9 mouse cellular contexts compared by ENCODE assay signal in the genomic region with DNA sequence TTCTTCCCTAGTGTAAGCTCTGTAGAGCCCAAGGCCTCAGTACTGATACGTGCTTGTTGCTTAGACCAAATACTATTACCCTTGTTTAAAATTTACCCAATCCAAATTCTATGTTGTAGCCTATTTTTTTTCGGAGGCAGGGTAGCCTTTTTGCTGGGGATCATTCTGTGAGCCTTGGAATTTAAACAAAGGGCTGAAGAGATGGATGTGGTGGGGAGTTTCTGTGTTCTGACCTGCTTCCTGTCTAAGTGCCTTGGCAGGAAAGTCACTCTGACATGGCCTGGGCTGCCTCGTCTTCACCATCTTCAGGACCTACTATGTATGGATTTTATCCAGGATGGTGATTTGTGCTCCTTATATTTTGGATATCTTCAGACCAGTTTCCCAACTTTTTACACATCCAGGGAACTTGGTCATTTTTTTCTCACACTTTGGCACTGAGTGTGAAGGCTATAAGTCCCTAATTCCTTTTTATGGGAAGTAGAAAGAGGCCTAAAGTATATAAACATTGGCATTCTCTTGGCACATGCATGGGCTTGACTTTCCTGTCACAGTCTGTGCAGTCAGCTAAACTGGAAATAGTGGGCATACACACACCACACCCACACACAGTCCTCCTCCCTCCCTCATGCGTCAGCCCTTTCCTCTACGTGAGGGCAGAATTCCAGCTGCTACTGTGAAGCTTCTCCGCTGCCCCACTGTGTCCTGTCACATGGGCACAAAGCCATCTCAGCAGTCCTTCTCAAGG. TPM values are rescaled to one million over a fixed set of nuclear protein-coding genes. Genes with fewer than 3 reads are reported as not detected.
DNase-seq lines count a peak whose midpoint lies in the region; ATAC-seq and TF ChIP-seq lines count a peak whose summit lies in the region.
"Had no signal": no experiment of that assay in that cellular context is flagged by ENCODE, and none has a peak within 500 bp of the region (broad histone marks: within the 10 kb centered on the region; RNA-seq: fewer than 3 reads in every experiment).

No protein-coding gene starts in this region.

- H3K9ac ChIP-seq in CH12.LX (ENCODE audit: insufficient read depth, low read depth) = peak overlapping the region; percentile 46
- H3K9ac ChIP-seq in heart, embryonic 13.5 days = peak overlapping the region; percentile 48; the same call in 1 of the 2 replicates
- peak overlapping the region; percentile 40; the same call in 1 of the 2 replicates for H3K9ac ChIP-seq in stomach, embryonic 16.5 days (ENCODE audit: low read length)

- dilution Hi-C loops in CH12.LX (cut with MboI; ENCODE audit: extremely low pct_ligation_motif_present, extremely low pct_unique_long_range_greater_than_20kb, low sequenced_read_pairs) = no loop called here

- no peak for TF ChIP-seq CTCF in gastrocnemius, adult 2 months (IDR thresholded peaks at IDR 0.05)
- no peak for TF ChIP-seq CTCF in CH12.LX (conservative IDR thresholded peaks at IDR 0.05 in 1 of 2, IDR thresholded peaks at IDR 0.05 in 1 of 2; ENCODE audit: low read depth in 2 of 2, low read length in 2 of 2)

- peak overlapping the region; percentile 15; the same call in 1 of the 2 replicates for H3K4me3 ChIP-seq in gastrocnemius, adult 2 months
- H3K4me3 ChIP-seq in CH12.LX (replicated peaks in 1 of 3; ENCODE audit: low read depth in 2 of 3, low read length in 2 of 3, poor library complexity in 1 of 3) = peak overlapping the region; percentile 47 to 72 (median 56)
- no peak overlapping the region for H3K4me3 ChIP-seq in heart, embryonic 13.5 days
- H3K4me3 ChIP-seq in stomach, embryonic 16.5 days (replicated peaks; ENCODE audit: low read length) = no peak overlapping the region

- TF ChIP-seq POLR2A in CH12.LX (IDR thresholded peaks at IDR 0.05; ENCODE audit: low read depth, low read length) = peak; percentile 23; the same call in 1 of the 2 replicates

- TF ChIP-seq EP300 in CH12.LX (IDR thresholded peaks at IDR 0.05; ENCODE audit: low read length) = 0 out of 2 replicates have a peak, but pooled peaks have one; percentile 35

- H3K9me3 ChIP-seq in CH12.LX (replicated peaks; ENCODE audit: low read length) = no peaks in the 10 kb centered on the region
- no peaks in the 10 kb centered on the region for H3K9me3 ChIP-seq in heart, embryonic 13.5 days
- no peaks in the 10 kb centered on the region for H3K9me3 ChIP-seq in stomach, embryonic 16.5 days (replicated peaks; ENCODE audit: control insufficient read depth, low read length)

- ATAC-seq in heart, embryonic 13.5 days (ENCODE audit: extremely low read depth, insufficient number of reproducible peaks, low FRiP score, low TSS enrichment) = no peak
- no peak for ATAC-seq in stomach, embryonic 16.5 days (ENCODE audit: insufficient read depth, low FRiP score)

- peaks cover 5 to 19% of the 10 kb centered on the region in 2 experiments for H3K36me3 ChIP-seq in CH12.LX (replicated peaks in 1 of 2; ENCODE audit: control insufficient read depth in 1 of 2, insufficient read depth in 1 of 2, low read length in 1 of 2)
- peaks cover 17% of the 10 kb centered on the region for H3K36me3 ChIP-seq in heart, embryonic 13.5 days
- no peaks in the 10 kb centered on the region for H3K36me3 ChIP-seq in stomach, embryonic 16.5 days (ENCODE audit: control insufficient read depth, insufficient read depth, low read length)

- intact Hi-C loops in gastrocnemius, adult 2 months (cut with DNase I) = no loop called here
- intact Hi-C loops in gastrocnemius, postnatal 14 days (cut with DNase I; ENCODE audit: low total_unique reads) = no loop called here

- H3K27me3 ChIP-seq in CH12.LX (replicated peaks) = no peaks in the 10 kb centered on the region
- no peaks in the 10 kb centered on the region for H3K27me3 ChIP-seq in heart, embryonic 13.5 days (replicated peaks)
- no peaks in the 10 kb centered on the region for H3K27me3 ChIP-seq in stomach, embryonic 16.5 days (ENCODE audit: control insufficient read depth, insufficient read depth, low read length)

- no peak for TF ChIP-seq RAD21 in CH12.LX (IDR thresholded peaks at IDR 0.05; ENCODE audit: low read depth, low read length)

- DNase-seq in gastrocnemius, adult 2 months = peak; percentile 49
- DNase-seq in gastrocnemius, postnatal 14 days = no peak
- no peak for DNase-seq in CH12.LX (ENCODE audit: extremely low read depth)
- DNase-seq in kidney, postnatal 36 days = peak; percentile 79 to 89
- no peak for DNase-seq in right cerebral cortex, postnatal 25 days
- DNase-seq in adipocyte (ENCODE audit: low spot score) = no peak

- peaks cover 10 to 62% of the 10 kb centered on the region in 2 experiments for H3K4me1 ChIP-seq in CH12.LX (ENCODE audit: control insufficient read depth in 1 of 2, insufficient read depth in 2 of 2)
- H3K4me1 ChIP-seq in heart, embryonic 13.5 days = peaks cover 82% of the 10 kb centered on the region
- H3K4me1 ChIP-seq in stomach, embryonic 16.5 days (ENCODE audit: control insufficient read depth, insufficient read depth, low read length) = peaks cover 59% of the 10 kb centered on the region

- WGBS in heart, embryonic 13.5 days = 54% methylated on average over 6 of the region's 6 CpGs
- WGBS in stomach, embryonic 16.5 days = 36% methylated on average over 6 of the region's 6 CpGs

- H3K79me2 ChIP-seq in CH12.LX (replicated peaks; ENCODE audit: control insufficient read depth, extremely low read depth, insufficient read depth, poor library complexity, severe bottlenecking) = peaks cover 63% of the 10 kb centered on the region

- H3K4me2 ChIP-seq in CH12.LX (ENCODE audit: insufficient read depth, low read depth, poor library complexity, severe bottlenecking) = peak overlapping the region; percentile 55
- no peak overlapping the region for H3K4me2 ChIP-seq in heart, embryonic 13.5 days
- H3K4me2 ChIP-seq in stomach, embryonic 16.5 days (ENCODE audit: low read depth, low read length) = peak overlapping the region; percentile 25; the same call in 1 of the 2 replicates

- in situ Hi-C loops in CH12.LX (cut with MboI; ENCODE audit: low pct_ligation_motif_present, low pct_unique_long_range_greater_than_20kb, low sequenced_read_pairs) = no loop called here

- H3K27ac ChIP-seq in gastrocnemius, adult 2 months = peak overlapping the region; percentile 96
- peak overlapping the region; percentile 99 for H3K27ac ChIP-seq in CH12.LX (ENCODE audit: insufficient read depth, low read depth)
- peak overlapping the region; percentile 92 for H3K27ac ChIP-seq in heart, embryonic 13.5 days (replicated peaks)
- peak overlapping the region; percentile 94 for H3K27ac ChIP-seq in stomach, embryonic 16.5 days (ENCODE audit: low read length)

TF ChIP-seq in CH12.LX, 34 proteins besides CTCF, POLR2A, EP300 and RAD21 (continues in another document):
- TF ChIP-seq MXI1 (IDR thresholded peaks at IDR 0.05; ENCODE audit: low read depth, low read length) (peak; percentile 46), POLR2AphosphoS2 (IDR thresholded peaks at IDR 0.05; ENCODE audit: low read depth, low read length) (no peak), MAZ (IDR thresholded peaks at IDR 0.05; ENCODE audit: low read depth, low read length) (no peak), NRF1 (IDR thresholded peaks at IDR 0.05; ENCODE audit: low read depth, low read length) (no peak), ZNF384 (IDR thresholded peaks at IDR 0.05; ENCODE audit: low read depth, low read length) (no peak), USF2 (conservative IDR thresholded peaks at IDR 0.05; ENCODE audit: low read depth, low read length) (no peak), ZMIZ1 (IDR thresholded peaks at IDR 0.05; ENCODE audit: low read depth, low read length) (0 out of 2 replicates have a peak, but pooled peaks have one; percentile 24), SIN3A (IDR thresholded peaks at IDR 0.05; ENCODE audit: low read length) (peak; percentile 39), IRF4 (IDR thresholded peaks at IDR 0.05; ENCODE audit: low read depth, low read length) (0 out of 2 replicates have a peak, but pooled peaks have one; percentile 36)

RNA-seq across cellular contexts. Expression of a gene that starts 4.4 kb away (rescaled TPM):
- total RNA-seq in gastrocnemius, adult 2 months (2021) = 10 to 100 TPM; 42.0 to 48.0 TPM
- 10 to 100 TPM; 35.7 to 39.5 TPM for total RNA-seq in gastrocnemius, postnatal 14 days (2021)
- total RNA-seq in CH12.LX (2012; rRNA removed) (83.2 and 118 TPM in 2 replicates), CH12.LX (2014; rRNA removed) (63.2 and 67.7 TPM in 2 replicates)
- 80.9 and 90.5 TPM in 2 replicates for polyA plus RNA-seq in CH12.LX (2012; ENCODE audit: insufficient read length, low read depth)
- 44.2 and 44.9 TPM in 2 replicates for polyA plus RNA-seq in heart, embryonic 13.5 days (2015; fragmentation: Nextera tagmentation; extraction: Ambion mirVana)
- polyA plus RNA-seq in stomach, embryonic 16.5 days (2015; fragmentation: Nextera tagmentation; extraction: Ambion mirVana) = 65.9 and 70.1 TPM in 2 replicates

RNA-seq across cellular contexts. Expression of a gene that starts 29.7 kb away (rescaled TPM):
- not detected for total RNA-seq in gastrocnemius, adult 2 months (2021)
- under 1 TPM in 1 of 2 experiments, not detected in 1; 0.23 TPM for total RNA-seq in gastrocnemius, postnatal 14 days (2021)
- 0.04 TPM in 1 of 2 replicates, not detected in the other for total RNA-seq in CH12.LX (2012; rRNA removed)
- 0.18 TPM in 1 of 2 replicates, not detected in the other for total RNA-seq in CH12.LX (2014; rRNA removed)
- polyA plus RNA-seq in CH12.LX (2012; ENCODE audit: insufficient read length, low read depth) = 0.08 and 0.10 TPM in 2 replicates
- 0.16 TPM in 1 of 2 replicates, not detected in the other for polyA plus RNA-seq in heart, embryonic 13.5 days (2015; fragmentation: Nextera tagmentation; extraction: Ambion mirVana)
- 0.10 TPM in 1 of 2 replicates, not detected in the other for polyA plus RNA-seq in stomach, embryonic 16.5 days (2015; fragmentation: Nextera tagmentation; extraction: Ambion mirVana)
- total RNA-seq: ES-E14 had no signal

RNA-seq across cellular contexts. Expression of a gene that starts 36.7 kb away (rescaled TPM):
- not detected for total RNA-seq in gastrocnemius, adult 2 months (2021)
- total RNA-seq in gastrocnemius, postnatal 14 days (2021) = not detected
- total RNA-seq in CH12.LX (2012; rRNA removed) (not detected in 2 replicates), CH12.LX (2014; rRNA removed) (not detected in 2 replicates)
- not detected in 2 replicates for polyA plus RNA-seq in CH12.LX (2012; ENCODE audit: insufficient read length, low read depth)
- not detected in 2 replicates for polyA plus RNA-seq in heart, embryonic 13.5 days (2015; fragmentation: Nextera tagmentation; extraction: Ambion mirVana)
- 0.08 TPM in 1 of 2 replicates, not detected in the other for polyA plus RNA-seq in stomach, embryonic 16.5 days (2015; fragmentation: Nextera tagmentation; extraction: Ambion mirVana)
- total RNA-seq: ES-E14 had no signal

RNA-seq across cellular contexts. Expression of a gene that starts 45.3 kb away (rescaled TPM):
- total RNA-seq in gastrocnemius, adult 2 months (2021) = 10 to 100 TPM; 25.8 to 32.6 TPM
- total RNA-seq in gastrocnemius, postnatal 14 days (2021) = 10 to 100 TPM; 16.5 to 18.1 TPM
- total RNA-seq in CH12.LX (2012; rRNA removed) (21.3 and 22.6 TPM in 2 replicates), CH12.LX (2014; rRNA removed) (38.7 and 48.8 TPM in 2 replicates)
- polyA plus RNA-seq in CH12.LX (2012; ENCODE audit: insufficient read length, low read depth) = 23.2 and 25.3 TPM in 2 replicates
- polyA plus RNA-seq in heart, embryonic 13.5 days (2015; fragmentation: Nextera tagmentation; extraction: Ambion mirVana) = 24.9 and 26.3 TPM in 2 replicates
- 30.3 and 32.9 TPM in 2 replicates for polyA plus RNA-seq in stomach, embryonic 16.5 days (2015; fragmentation: Nextera tagmentation; extraction: Ambion mirVana)

RNA-seq across cellular contexts. Expression of a gene that starts 56.1 kb away (rescaled TPM):
- total RNA-seq in gastrocnemius, adult 2 months (2021) = not detected
- total RNA-seq in gastrocnemius, postnatal 14 days (2021) = not detected
- not detected in 2 replicates for total RNA-seq in CH12.LX (2012; rRNA removed)
- not detected in 2 replicates for total RNA-seq in CH12.LX (2014; rRNA removed)
- not detected in 2 replicates for polyA plus RNA-seq in CH12.LX (2012; ENCODE audit: insufficient read length, low read depth)
- polyA plus RNA-seq in heart, embryonic 13.5 days (2015; fragmentation: Nextera tagmentation; extraction: Ambion mirVana) = not detected in 2 replicates
- polyA plus RNA-seq in stomach, embryonic 16.5 days (2015; fragmentation: Nextera tagmentation; extraction: Ambion mirVana) = not detected in 2 replicates
- total RNA-seq: ES-E14 had no signal

Comparison
In these comparisons a context has a peak if more than half of its experiments do, and no peak if none do; other contexts are left out.
1. DNase-seq: peak in gastrocnemius, adult 2 months (single experiment) and kidney, postnatal 36 days (2 of 2); none in gastrocnemius, postnatal 14 days (single experiment), CH12.LX (single experiment), right cerebral cortex, postnatal 25 days (single experiment) and adipocyte (single experiment).
2. H3K4me3 ChIP-seq: peak in gastrocnemius, adult 2 months (single experiment) and CH12.LX (3 of 3); none in heart, embryonic 13.5 days (single experiment) and stomach, embryonic 16.5 days (single experiment).
3. Peak in every context shown above with its lines, with median percentiles within 50 percentile points of each other: H3K27ac ChIP-seq and H3K9ac ChIP-seq.